ENCODE assay signal across 8 mouse cellular contexts in genomic region chr19:60730281-60730852, GRCm38 (mm10). TPM values are rescaled to one million over a fixed set of nuclear protein-coding genes. Genes with fewer than 3 reads are reported as not detected.
DNase-seq lines count a peak whose midpoint lies in the region; ATAC-seq lines count a peak whose summit lies in the region.

No protein-coding gene starts in this region.

- DNase-seq in frontal cortex, postnatal 10 days (ENCODE audit: low spot score in 2 of 2), result no peak
- peak; percentile 68 for DNase-seq in A20 (ENCODE audit: low read depth, low spot score)
- peak; percentile 12 for DNase-seq in adrenal gland, adult 8-10 months
- DNase-seq in embryo, embryonic 11 days, result peak; percentile 66
- DNase-seq in kidney, postnatal 36 days, result peak; percentile 28 to 71
- peak; percentile 38 to 41 for DNase-seq in thymus, postnatal 36 days

- ATAC-seq in frontal cortex, adult (ENCODE audit: low TSS enrichment), result peak; percentile 77
- ATAC-seq in megakaryocyte-erythroid progenitor cell, adult 5-6 weeks (replicated peaks; ENCODE audit: low FRiP score, low TSS enrichment, poor library complexity, severe bottlenecking), result peak; percentile 95

RNA-seq across cellular contexts. Expression of gene Nanos1, which starts 25.4 kb away (rescaled TPM):
- total RNA-seq in adrenal gland, adult 8-10 months (2022), result under 1 TPM; 0.59 to 0.87 (median 0.79) TPM
- total RNA-seq in megakaryocyte-erythroid progenitor cell, adult 5-6 weeks (2014; fragmentation: Nextera tagmentation), result 1.2 and 2.5 TPM in 2 replicates
- 1.2 and 1.5 TPM in 2 replicates for total RNA-seq in megakaryocyte-erythroid progenitor cell, adult 5-6 weeks (2017)

Comparison
In these comparisons a context has a peak if more than half of its experiments do, and no peak if none do; other contexts are left out.
1. DNase-seq: peak in A20 (single experiment), adrenal gland, adult 8-10 months (single experiment), embryo, embryonic 11 days (single experiment), kidney, postnatal 36 days (2 of 2) and thymus, postnatal 36 days (2 of 2); none in frontal cortex, postnatal 10 days (0 of 2).